Comparison of ENCODE assay signal across 8 mouse cellular contexts in genomic region chr11:86758559-86758958, GRCm38 (mm10). TPM values are rescaled to one million over a fixed set of nuclear protein-coding genes. Genes with fewer than 3 reads are reported as not detected.
DNase-seq lines count a peak whose midpoint lies in the region; ATAC-seq and TF ChIP-seq lines count a peak whose summit lies in the region.

No protein-coding gene starts in this region.

- 21% methylated on average over 6 of the region's 6 CpGs for WGBS in liver, adult 2 months
- WGBS in intestine, embryonic 14.5 days: 29% methylated on average over 6 of the region's 6 CpGs
- WGBS in neural tube, embryonic 14.5 days: 30% methylated on average over 6 of the region's 6 CpGs

- no peaks in the 10 kb centered on the region for H3K27me3 ChIP-seq in liver, adult 2 months (ENCODE audit: control insufficient read depth, insufficient read depth, low read length)
- H3K27me3 ChIP-seq in intestine, embryonic 14.5 days (replicated peaks; ENCODE audit: control insufficient read depth, insufficient read depth, low read length): no peaks in the 10 kb centered on the region
- no peaks in the 10 kb centered on the region for H3K27me3 ChIP-seq in neural tube, embryonic 14.5 days (ENCODE audit: control insufficient read depth, insufficient read depth, low read length)

- DNase-seq in liver, adult 2 months (ENCODE audit: extremely low read depth, low read depth, low spot score): peak; percentile 40
- DNase-seq in liver: no peak
- DNase-seq in c-Kit-positive CD71-positive TER-119-positive erythroid progenitor cells, embryonic 14.5 days (ENCODE audit: low spot score): peak; percentile 79
- no peak for DNase-seq in intestine, embryonic 14.5 days (ENCODE audit: low spot score)
- DNase-seq in gastrocnemius, postnatal 36 days: no peak
- no peak for DNase-seq in adrenal gland, adult 8-10 months
- DNase-seq in left cerebral cortex, postnatal 4 days: no peak

- intact Hi-C loops in gastrocnemius, postnatal 36 days (cut with DNase I): loop anchor here (5.0 kb wide), 1 partner anchor 41 kb away; no protein-coding TSS in a partner anchor
- intact Hi-C loops in left cerebral cortex, postnatal 4 days (cut with DNase I): no loop called here

- no peak for TF ChIP-seq CTCF in liver, adult 2 months (IDR thresholded peaks at IDR 0.05; ENCODE audit: low read depth, low read length)

- peaks cover 13% of the 10 kb centered on the region; the same call in 1 of the 2 replicates for H3K79me2 ChIP-seq in liver, adult 2 months (ENCODE audit: control insufficient read depth, insufficient read depth, low read length)

- H3K9ac ChIP-seq in liver, adult 2 months (ENCODE audit: low read depth, low read length): peak overlapping the region; percentile 79
- peak overlapping the region; percentile 94 for H3K9ac ChIP-seq in intestine, embryonic 14.5 days (ENCODE audit: low read length)
- peak overlapping the region; percentile 87 for H3K9ac ChIP-seq in neural tube, embryonic 14.5 days (replicated peaks; ENCODE audit: low read depth, low read length)

- peak overlapping the region; percentile 91 for H3K27ac ChIP-seq in liver, adult 2 months (replicated peaks; ENCODE audit: insufficient read depth, low read depth, low read length)
- H3K27ac ChIP-seq in intestine, embryonic 14.5 days (ENCODE audit: low read depth): peak overlapping the region; percentile 97
- peak overlapping the region; percentile 98 for H3K27ac ChIP-seq in neural tube, embryonic 14.5 days (ENCODE audit: low read depth, low read length)

- ATAC-seq in intestine, embryonic 14.5 days (replicated peaks; ENCODE audit: low FRiP score, low TSS enrichment, low read depth): no peak
- ATAC-seq in neural tube, embryonic 14.5 days (ENCODE audit: low read depth): no peak

- no peak for TF ChIP-seq POLR2A in liver, adult 2 months (IDR thresholded peaks at IDR 0.05; ENCODE audit: extremely low read depth, insufficient read depth, low read length)

- no peaks in the 10 kb centered on the region for H3K9me3 ChIP-seq in intestine, embryonic 14.5 days (ENCODE audit: control insufficient read depth, low read length)
- no peaks in the 10 kb centered on the region for H3K9me3 ChIP-seq in neural tube, embryonic 14.5 days (ENCODE audit: control insufficient read depth, low read length)

- peak overlapping the region; percentile 73 for H3K4me3 ChIP-seq in liver, adult 2 months (ENCODE audit: insufficient read depth, low read depth, low read length)
- H3K4me3 ChIP-seq in intestine, embryonic 14.5 days (ENCODE audit: low read depth, low read length): peak overlapping the region; percentile 97
- H3K4me3 ChIP-seq in neural tube, embryonic 14.5 days (ENCODE audit: low read depth, low read length): peak overlapping the region; percentile 79

- H3K4me2 ChIP-seq in intestine, embryonic 14.5 days (ENCODE audit: low read length): peak overlapping the region; percentile 80
- peak overlapping the region; percentile 86 for H3K4me2 ChIP-seq in neural tube, embryonic 14.5 days (ENCODE audit: low read depth, low read length)

- no peaks in the 10 kb centered on the region for H3K36me3 ChIP-seq in liver, adult 2 months (ENCODE audit: control insufficient read depth, insufficient read depth, low read length)
- H3K36me3 ChIP-seq in intestine, embryonic 14.5 days (ENCODE audit: control insufficient read depth, insufficient read depth, low read length): no peaks in the 10 kb centered on the region
- H3K36me3 ChIP-seq in neural tube, embryonic 14.5 days (ENCODE audit: control insufficient read depth, insufficient read depth, low read length): no peaks in the 10 kb centered on the region

- H3K4me1 ChIP-seq in liver, adult 2 months (ENCODE audit: control insufficient read depth, insufficient read depth, low read length): peaks cover 7% of the 10 kb centered on the region
- peaks cover 19% of the 10 kb centered on the region; the same call in 1 of the 2 replicates for H3K4me1 ChIP-seq in intestine, embryonic 14.5 days (replicated peaks; ENCODE audit: control insufficient read depth, insufficient read depth, low read length)
- peaks cover 12% of the 10 kb centered on the region; the same call in 1 of the 2 replicates for H3K4me1 ChIP-seq in neural tube, embryonic 14.5 days (ENCODE audit: control insufficient read depth, insufficient read depth, low read length)

RNA-seq across cellular contexts. Expression of gene Cltc, which starts 1.2 kb away (rescaled TPM):
- 191 and 225 TPM in 2 replicates for total RNA-seq in liver, adult 2 months (2014; rRNA removed)
- 43.8 and 49.9 TPM in 2 replicates for polyA plus RNA-seq in liver, adult 2 months (2012; rRNA removed)
- 177 and 190 TPM in 2 replicates for polyA plus RNA-seq in intestine, embryonic 14.5 days (2014; fragmentation: Nextera tagmentation; extraction: Ambion mirVana)
- 208 and 258 TPM in 2 replicates for polyA plus RNA-seq in neural tube, embryonic 14.5 days (2014; fragmentation: Nextera tagmentation; extraction: Ambion mirVana)
- total RNA-seq in gastrocnemius, postnatal 36 days (2021): 100 to 1,000 TPM in 1 of 2 experiments, 10 to 100 TPM in 1; 94.8 to 111 TPM
- 100 to 1,000 TPM; 283 to 302 (median 294) TPM for total RNA-seq in adrenal gland, adult 8-10 months (2022)
- total RNA-seq in left cerebral cortex, postnatal 4 days (2021): 100 to 1,000 TPM; 373 to 393 TPM

RNA-seq across cellular contexts. Expression of gene Dhx40, which starts 49.0 kb away (rescaled TPM):
- 28.6 and 28.9 TPM in 2 replicates for total RNA-seq in liver, adult 2 months (2014; rRNA removed)
- 3.4 and 3.5 TPM in 2 replicates for polyA plus RNA-seq in liver, adult 2 months (2012; rRNA removed)
- polyA plus RNA-seq in intestine, embryonic 14.5 days (2014; fragmentation: Nextera tagmentation; extraction: Ambion mirVana): 19.5 and 20.1 TPM in 2 replicates
- polyA plus RNA-seq in neural tube, embryonic 14.5 days (2014; fragmentation: Nextera tagmentation; extraction: Ambion mirVana): 19.3 and 21.9 TPM in 2 replicates
- 10 to 100 TPM; 11.2 to 12.7 TPM for total RNA-seq in gastrocnemius, postnatal 36 days (2021)
- 10 to 100 TPM; 29.7 to 35.1 (median 32.2) TPM for total RNA-seq in adrenal gland, adult 8-10 months (2022)
- 10 to 100 TPM; 20.5 to 20.8 TPM for total RNA-seq in left cerebral cortex, postnatal 4 days (2021)

Comparison
In these comparisons a context has a peak if more than half of its experiments do, and no peak if none do; other contexts are left out.
1. DNase-seq: peak in liver, adult 2 months (single experiment) and c-Kit-positive CD71-positive TER-119-positive erythroid progenitor cells, embryonic 14.5 days (single experiment); none in liver (single experiment), intestine, embryonic 14.5 days (single experiment), gastrocnemius, postnatal 36 days (0 of 2), adrenal gland, adult 8-10 months (single experiment) and left cerebral cortex, postnatal 4 days (single experiment).
2. Peak in every context shown above with its lines, with median percentiles within 50 percentile points of each other: H3K27ac ChIP-seq, H3K4me3 ChIP-seq and H3K9ac ChIP-seq.